Mouse (Mus musculus) ES-Bruce4 (cell line): ENCODE results near the gene Prrx2.

Source experiments
- EP300 ChIP-seq: IDR thresholded peaks from 2 replicates; pipeline ENCODE4 v1.6.1; 2011; ENCODE audit warnings: low read depth, low read length; ENCODE audit not compliant: insufficient read depth
- POLR2A ChIP-seq: IDR thresholded peaks from one replicate; pipeline ENCODE4 v1.8.1; 2011; ENCODE audit warnings: low read length; ENCODE audit not compliant: insufficient read depth

DNA sequence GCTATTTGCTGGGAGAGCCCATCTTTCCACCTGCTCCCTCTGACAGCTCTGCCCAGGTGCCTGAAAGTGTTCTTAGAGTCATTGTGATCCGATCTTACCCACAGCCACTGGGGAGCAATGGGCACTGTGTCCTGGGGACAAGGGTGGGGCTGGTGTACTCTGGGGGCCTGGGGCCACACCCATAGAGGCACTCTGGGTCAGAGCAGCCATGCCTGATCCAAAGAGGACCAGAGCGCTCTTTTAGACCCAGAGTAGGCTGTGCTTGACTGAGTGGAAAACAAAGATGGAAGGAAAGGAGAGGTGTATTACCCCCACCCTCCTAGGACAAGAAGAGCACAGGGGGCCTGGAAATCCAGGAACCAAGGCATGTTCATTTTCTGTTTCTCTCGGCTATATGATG, 31.2 kb upstream of the Prrx2 start, which contains the start of gene 1700001O22Rik:
- TF ChIP-seq POLR2A (no peak), EP300 (no peak)
